Mouse (Mus musculus): Measurements from ENCODE around the gene Sorbs2. TPM values are rescaled to one million over a fixed set of nuclear protein-coding genes. Genes with fewer than 3 reads are reported as not detected.
"Not testable (repeated sequence)": the region's sequence is repeated elsewhere in the genome, so short reads cannot be mapped to it uniquely, and the experiment has no call there.

Sorbs2 gene
- total and polyA plus RNA-seq, 2 experiments from 2014 or later = 33.2 to 88.8 TPM

DNA sequence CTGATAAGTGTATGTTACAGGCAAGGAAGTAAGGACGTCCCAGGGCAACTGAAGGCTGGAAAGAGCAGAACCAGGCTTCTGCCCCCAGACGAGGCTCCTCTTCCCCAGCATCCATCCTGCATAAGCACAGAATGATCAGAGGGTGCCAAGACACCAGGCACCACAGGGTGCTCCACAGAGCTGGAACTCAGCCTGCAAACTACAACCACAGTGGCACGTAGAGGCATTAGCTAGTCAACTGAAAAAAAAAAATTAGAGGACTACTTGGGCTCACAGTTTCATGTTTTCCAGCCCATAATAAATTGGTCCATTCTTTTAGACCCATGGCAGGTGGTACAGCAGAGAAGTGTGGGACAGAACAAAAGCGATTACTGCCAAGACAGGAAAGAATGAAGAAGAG lies 338.3 kb downstream of the Sorbs2 start:
- no peaks in the 10 kb centered on the region for H3K27me3 ChIP-seq (ENCODE audit: insufficient read depth, low read length)
- no peak overlapping the region for H3K27ac ChIP-seq (ENCODE audit: low read depth, low read length)
- H3K36me3 ChIP-seq (ENCODE audit: insufficient read depth) = no peaks in the 10 kb centered on the region
- 54% methylated on average over 4 of the region's 4 CpGs for WGBS
- H3K9ac ChIP-seq = no peak overlapping the region
- ATAC-seq (no peak), DNase-seq (no peak)
- H3K4me1 ChIP-seq (ENCODE audit: insufficient read depth) = no peaks in the 10 kb centered on the region
- no peaks in the 10 kb centered on the region for H3K9me3 ChIP-seq (ENCODE audit: low read length)
- no peak overlapping the region for H3K4me2 ChIP-seq (ENCODE audit: low read depth)
- no peak overlapping the region for H3K4me3 ChIP-seq (ENCODE audit: low read depth, low read length)
- TF ChIP-seq CTCF (IDR thresholded peaks at IDR 0.05; ENCODE audit: low read depth) = no peak

DNA sequence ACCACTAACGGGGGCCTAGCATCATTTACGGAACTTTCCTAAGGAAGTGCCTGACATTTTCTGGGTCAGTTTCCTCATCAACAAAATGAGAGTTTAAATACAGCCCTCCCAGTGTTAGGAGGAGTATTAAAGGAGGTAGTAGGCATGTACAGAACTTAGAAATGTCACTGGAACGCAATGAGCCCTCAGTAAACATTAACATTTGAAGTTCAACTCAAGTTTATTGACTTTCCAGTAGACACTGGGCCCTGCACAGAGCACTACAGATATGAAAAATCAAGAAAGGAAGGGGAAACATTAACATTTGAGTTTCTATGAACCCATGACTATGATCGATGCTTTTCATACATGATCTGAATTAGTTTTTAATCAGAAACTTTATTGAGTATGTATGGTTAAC lies 347.5 kb downstream of the Sorbs2 start:
- Histone ChIP-seq H3K4me2 (ENCODE audit: low read depth) (no peak overlapping the region), H3K36me3 (ENCODE audit: insufficient read depth) (no peaks in the 10 kb centered on the region), H3K9me3 (ENCODE audit: low read length) (no peaks in the 10 kb centered on the region), H3K4me3 (ENCODE audit: low read depth, low read length) (no peak overlapping the region), H3K9ac (no peak overlapping the region), H3K27me3 (ENCODE audit: insufficient read depth, low read length) (no peaks in the 10 kb centered on the region), H3K27ac (ENCODE audit: low read depth, low read length) (no peak overlapping the region), H3K4me1 (ENCODE audit: insufficient read depth) (no peaks in the 10 kb centered on the region)
- no peak for TF ChIP-seq CTCF (IDR thresholded peaks at IDR 0.05; ENCODE audit: low read depth)
- DNase-seq (no peak), ATAC-seq (no peak)
- 93% methylated on average over 4 of the region's 4 CpGs for WGBS

DNA sequence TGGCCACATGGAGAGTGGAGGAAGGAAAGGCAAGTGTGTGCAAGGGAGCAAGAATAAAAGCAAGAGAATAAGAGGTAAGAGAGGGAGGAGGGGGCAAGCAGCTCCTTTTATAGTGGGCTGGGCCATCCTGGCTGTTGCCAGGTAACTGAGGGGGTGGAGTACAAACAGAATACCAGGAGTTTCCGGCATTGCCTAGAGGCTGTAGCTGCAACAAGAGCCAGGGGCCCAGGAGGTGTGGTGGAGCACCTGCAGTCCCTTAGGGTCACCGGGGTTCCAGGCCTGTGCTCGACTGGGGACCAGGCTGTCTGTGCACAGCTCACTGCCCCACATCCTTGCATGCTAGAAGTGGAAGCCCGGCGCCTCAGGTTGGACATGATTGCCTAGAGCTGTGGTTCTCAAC lies 350.1 kb downstream of the Sorbs2 start:
- no peak for ATAC-seq
- WGBS = 53% methylated on average over 5 of the region's 5 CpGs

DNA sequence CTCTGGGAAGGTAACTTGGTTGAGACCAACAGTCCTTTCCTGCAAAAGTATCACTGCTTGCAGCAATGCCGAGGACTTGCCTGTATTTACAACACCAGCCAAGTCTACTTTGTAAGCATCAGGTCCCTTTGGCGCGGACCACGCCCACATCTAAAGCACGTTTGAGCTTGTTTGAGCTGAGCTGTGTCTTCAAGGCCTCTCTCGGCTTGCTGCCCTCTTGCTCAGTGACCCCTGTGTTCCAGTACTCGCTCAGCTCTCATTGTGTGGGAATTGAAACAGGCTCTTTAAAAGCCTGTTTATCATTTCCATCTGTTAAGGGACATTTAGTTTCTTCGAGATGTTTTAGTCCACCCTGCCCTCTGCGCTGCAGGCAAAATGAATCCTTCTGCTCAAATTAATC lies 350.8 kb downstream of the Sorbs2 start:
- Histone ChIP-seq H3K36me3 (ENCODE audit: insufficient read depth) (no peaks in the 10 kb centered on the region), H3K9ac (no peak overlapping the region), H3K27me3 (ENCODE audit: insufficient read depth, low read length) (no peaks in the 10 kb centered on the region), H3K4me1 (ENCODE audit: insufficient read depth) (no peaks in the 10 kb centered on the region), H3K4me2 (ENCODE audit: low read depth) (no peak overlapping the region), H3K9me3 (ENCODE audit: low read length) (no peaks in the 10 kb centered on the region), H3K27ac (ENCODE audit: low read depth, low read length) (no peak overlapping the region), H3K4me3 (ENCODE audit: low read depth, low read length) (no peak overlapping the region)
- TF ChIP-seq CTCF (IDR thresholded peaks at IDR 0.05; ENCODE audit: low read depth) = no peak
- WGBS = 49% methylated on average over 9 of the region's 9 CpGs
- DNase-seq (no peak), ATAC-seq (no peak)

More for the DNA sequence above, 350.1 kb downstream of the Sorbs2 start:
- Histone ChIP-seq H3K4me2 (ENCODE audit: low read depth) (no peak overlapping the region), H3K4me3 (ENCODE audit: low read depth, low read length) (no peak overlapping the region), H3K4me1 (ENCODE audit: insufficient read depth) (no peaks in the 10 kb centered on the region), H3K27ac (ENCODE audit: low read depth, low read length) (no peak overlapping the region), H3K9ac (no peak overlapping the region), H3K27me3 (ENCODE audit: insufficient read depth, low read length) (no peaks in the 10 kb centered on the region), H3K36me3 (ENCODE audit: insufficient read depth) (no peaks in the 10 kb centered on the region), H3K9me3 (ENCODE audit: low read length) (no peaks in the 10 kb centered on the region)
- no peak for TF ChIP-seq CTCF (IDR thresholded peaks at IDR 0.05; ENCODE audit: low read depth)
- DNase-seq = no peak

DNA sequence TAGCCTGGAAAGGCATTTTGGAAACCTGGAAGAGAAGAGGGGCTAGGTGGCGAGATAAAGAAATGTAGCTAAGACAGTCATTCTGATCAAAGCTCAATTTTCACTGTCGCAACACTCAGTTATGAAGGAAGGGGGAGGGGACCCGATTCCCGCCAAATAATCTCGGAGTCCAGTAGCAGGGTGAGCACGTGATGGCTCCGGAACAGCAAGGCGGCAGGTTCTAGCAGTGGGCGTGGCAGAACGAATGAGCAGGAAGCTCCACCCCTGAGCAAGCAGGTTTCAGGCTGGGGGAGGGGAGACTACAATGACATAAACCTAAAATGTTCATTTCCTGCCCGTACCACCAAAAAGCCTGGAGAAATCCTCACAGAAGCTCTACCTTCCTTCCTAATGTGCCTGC lies 364.0 kb downstream of the Sorbs2 start:
- not testable (repeated sequence) for DNase-seq; H3K9me3 ChIP-seq (ENCODE audit: low read length); H3K9ac ChIP-seq; H3K27ac ChIP-seq (ENCODE audit: low read depth, low read length); H3K36me3 ChIP-seq (ENCODE audit: insufficient read depth); ATAC-seq; H3K4me3 ChIP-seq (ENCODE audit: low read depth, low read length); H3K4me1 ChIP-seq (ENCODE audit: insufficient read depth); H3K27me3 ChIP-seq (ENCODE audit: insufficient read depth, low read length); H3K4me2 ChIP-seq (ENCODE audit: low read depth)
- 90% methylated on average over 11 of the region's 11 CpGs for WGBS

DNA sequence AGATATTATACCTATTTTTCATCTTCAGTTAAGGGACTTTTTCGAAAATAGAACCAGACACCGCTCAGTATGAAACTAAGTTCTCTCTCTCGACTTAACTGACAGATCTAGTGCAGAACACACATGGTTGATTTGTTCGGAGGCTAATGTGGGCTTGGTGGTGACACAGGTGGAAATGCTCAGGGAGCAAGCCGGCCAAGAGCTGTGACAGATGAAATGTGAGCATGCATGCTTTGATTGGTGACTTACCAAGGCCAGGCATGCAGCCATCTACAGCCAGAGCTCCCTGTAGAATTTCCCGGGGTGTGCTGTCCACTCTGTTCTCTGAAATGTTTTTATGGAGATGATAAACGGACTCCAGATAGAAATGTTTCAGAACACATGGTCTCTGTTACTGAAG lies 364.5 kb downstream of the Sorbs2 start:
- 89% methylated on average over 7 of the region's 7 CpGs for whole genome bisulfite sequencing
- no peak for DNase-seq
- Histone ChIP-seq H3K9me3 (ENCODE audit: low read length) (no peaks in the 10 kb centered on the region), H3K4me2 (ENCODE audit: low read depth) (no peak overlapping the region), H3K27ac (ENCODE audit: low read depth, low read length) (no peak overlapping the region), H3K9ac (no peak overlapping the region), H3K4me1 (ENCODE audit: insufficient read depth) (no peaks in the 10 kb centered on the region), H3K4me3 (ENCODE audit: low read depth, low read length) (no peak overlapping the region), H3K36me3 (ENCODE audit: insufficient read depth) (no peaks in the 10 kb centered on the region), H3K27me3 (ENCODE audit: insufficient read depth, low read length) (no peaks in the 10 kb centered on the region)
- no peak for TF ChIP-seq CTCF (IDR thresholded peaks at IDR 0.05; ENCODE audit: low read depth)
- ATAC-seq = no peak

DNA sequence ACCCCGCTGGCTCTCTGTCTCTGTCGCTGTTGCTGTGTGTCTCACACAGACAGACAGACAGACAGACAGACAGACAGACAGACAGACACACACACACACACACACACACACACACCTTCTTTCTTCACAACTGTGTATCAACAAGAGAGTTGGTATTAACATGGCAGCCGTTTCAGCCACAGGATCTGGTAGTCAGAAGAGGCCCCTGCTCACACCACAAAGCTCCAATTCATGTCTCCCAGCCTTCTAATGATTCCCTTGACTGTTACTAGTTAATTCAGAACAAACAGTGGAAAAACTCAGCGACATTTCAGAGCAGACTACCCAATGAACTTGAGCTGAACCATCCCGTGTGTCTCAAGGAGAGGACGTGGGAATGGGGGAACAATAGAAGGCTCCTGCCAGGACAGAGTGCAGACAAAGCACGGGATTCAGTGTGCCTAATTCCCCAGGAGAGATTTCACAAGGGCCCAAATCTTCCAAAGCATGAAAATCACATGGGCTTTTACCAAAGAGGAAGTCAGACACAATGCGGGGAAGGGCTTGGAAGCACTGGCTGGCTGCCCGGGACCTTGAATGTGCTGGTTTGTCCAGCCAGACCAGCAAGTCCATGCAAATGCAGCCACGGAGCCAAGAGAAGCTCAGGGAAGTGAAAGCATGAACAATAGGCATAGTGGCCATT lies 367.5 kb downstream of the Sorbs2 start:
- H3K9ac ChIP-seq = no peak overlapping the region
- H3K9me3 ChIP-seq (ENCODE audit: low read length) = 0 out of 2 replicates have a peak, but pooled peaks cover 2% of the 10 kb centered on the region
- 18% methylated on average over 10 of the region's 10 CpGs for WGBS
- H3K4me2 ChIP-seq (ENCODE audit: low read depth) = 0 out of 2 replicates have a peak overlapping the region, but pooled peaks have one; percentile 13
- H3K27me3 ChIP-seq (ENCODE audit: insufficient read depth, low read length) = no peaks in the 10 kb centered on the region
- no peaks in the 10 kb centered on the region for H3K36me3 ChIP-seq (ENCODE audit: insufficient read depth)
- H3K27ac ChIP-seq (ENCODE audit: low read depth, low read length) = peak overlapping the region; percentile 69
- TF ChIP-seq CTCF (IDR thresholded peaks at IDR 0.05; ENCODE audit: low read depth) = no peak
- DNase-seq (peak; percentile 72), ATAC-seq (peak; percentile 82)
- H3K4me1 ChIP-seq (ENCODE audit: insufficient read depth) = no peaks in the 10 kb centered on the region
- no peak overlapping the region for H3K4me3 ChIP-seq (ENCODE audit: low read depth, low read length)
